Mouse (Mus musculus) urinary bladder, postnatal 25 days (tissue): ENCODE data around the gene Large1.

ENCODE experiments used
- DNase-seq: peaks from one replicate; pipeline ENCODE4 v3.0.0; 2022; ENCODE audit warnings: low spot score

The Large1 gene

GRCm38 (mm10) chr8:72766777-72767176, 586.6 kb downstream of the Large1 start:
- peak; percentile 2 for DNase-seq

- DNase-seq: no peak
Measured at GRCm38 (mm10) chr8:72765696-72766095, 587.6 kb downstream of the Large1 start.
